Mouse (Mus musculus) thymus, adult 2 months (tissue): ENCODE measurements at regions not wholly inside any gene's neighbourhood (a gene's known extent, or its start where the extent isn't known, plus 50 kb on each side); places are given as distances from the start of the nearest gene placed in this dataset.

ENCODE experiments used
- CTCF ChIP-seq: fragments of 200-500 bp; IDR thresholded peaks from 2 replicates; pipeline ENCODE4 v1.5.1; 2012; ENCODE audit warnings: mild to moderate bottlenecking, control low read depth, low read length, moderate library complexity, borderline replicate concordance; ENCODE audit not compliant: control insufficient read depth, poor library complexity, insufficient read depth; ENCODE audit errors: extremely low read depth
- POLR2A ChIP-seq: fragments of 200-500 bp; IDR thresholded peaks from 2 replicates; pipeline ENCODE4 v1.6.1; 2012; ENCODE audit warnings: mild to moderate bottlenecking, low read length, control low read depth, moderate library complexity; ENCODE audit not compliant: control insufficient read depth, poor library complexity, insufficient read depth; ENCODE audit errors: extremely low read depth

DNA sequence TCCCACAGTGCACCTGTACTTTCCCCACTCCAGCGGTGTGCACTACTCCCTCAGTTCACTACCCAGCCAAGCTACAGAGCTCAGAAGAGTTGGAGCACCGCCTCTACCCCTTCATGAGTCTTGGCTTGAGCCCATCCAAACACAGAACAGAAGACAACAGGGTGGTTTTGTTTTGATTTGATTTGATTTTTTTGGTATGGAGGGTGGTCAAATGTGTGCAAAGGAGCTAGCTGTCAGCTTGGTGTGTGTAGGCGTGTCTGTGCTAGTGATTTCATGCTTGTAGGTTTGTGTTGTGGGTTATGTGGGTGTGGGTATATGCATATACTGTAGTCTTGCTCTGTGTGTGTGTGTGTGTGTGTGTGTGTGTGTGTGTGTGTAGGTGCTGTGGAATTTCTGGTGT, 193.2 kb upstream of the Afdn start:
- TF ChIP-seq CTCF (no peak), POLR2A (no peak)
